Mouse (Mus musculus): ENCODE results near the gene Slc38a9. TPM values are rescaled to one million over a fixed set of nuclear protein-coding genes. Genes with fewer than 3 reads are reported as not detected.

Gene Slc38a9
- total RNA-seq, 2 experiments from 2014 or later, result 33.5 to 153 TPM

DNA sequence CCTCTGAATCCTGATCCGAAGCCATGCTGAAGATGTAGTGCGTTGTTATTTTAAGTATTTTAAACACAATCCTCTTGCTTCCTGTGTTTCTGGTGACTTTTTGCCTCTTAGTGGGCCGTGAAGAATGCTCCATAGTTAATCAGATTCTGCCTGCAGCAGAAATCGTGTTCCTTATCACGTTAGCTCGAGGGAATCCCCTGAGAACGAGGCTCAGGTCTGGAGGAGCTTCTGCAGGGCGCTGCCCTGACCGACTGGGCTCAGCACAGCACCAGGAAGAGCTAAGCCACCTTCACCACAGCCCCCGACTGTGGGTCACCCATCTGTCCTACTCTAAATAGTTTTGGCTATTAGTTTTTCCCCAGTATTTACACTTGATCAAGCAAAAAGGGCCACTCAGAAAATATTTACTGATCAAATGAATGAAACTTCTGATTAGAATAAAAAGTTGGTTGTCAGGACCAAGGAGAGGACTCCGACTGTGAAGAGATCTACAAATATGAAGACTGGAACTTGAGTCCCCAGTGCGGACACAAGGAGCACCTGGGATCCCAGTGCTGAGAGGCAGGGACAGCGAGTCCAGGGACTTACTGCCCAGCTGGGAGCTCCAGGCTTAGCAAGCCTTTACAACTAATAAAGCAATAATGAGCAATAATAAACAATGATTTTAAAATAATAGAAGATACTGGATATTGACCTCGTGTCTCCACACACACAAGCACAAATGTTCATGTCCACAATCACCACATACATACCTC, 81.7 kb downstream of the Slc38a9 start:
- no peak for ATAC-seq (replicated peaks; ENCODE audit: low FRiP score, low TSS enrichment, poor library complexity, severe bottlenecking)

DNA sequence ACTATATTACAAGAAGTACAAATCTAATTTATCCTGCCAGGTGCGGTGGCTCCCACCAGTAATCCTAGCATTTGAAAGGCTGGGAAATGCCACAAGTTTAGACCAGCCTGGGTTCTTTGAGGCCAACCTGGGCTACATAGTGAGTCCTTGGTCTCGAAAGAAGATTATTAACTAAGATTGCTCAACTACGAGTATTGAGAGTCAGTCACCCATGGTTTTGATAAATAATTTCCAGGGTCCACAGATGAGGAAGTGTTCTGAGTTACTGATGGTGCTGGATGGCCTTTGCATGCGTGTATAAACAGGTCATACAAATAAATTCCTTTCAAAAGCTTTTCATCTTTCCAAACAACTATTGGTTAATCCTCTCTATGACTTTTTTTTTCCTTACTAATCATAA, 83.1 kb downstream of the Slc38a9 start:
- ATAC-seq (replicated peaks; ENCODE audit: low FRiP score, low TSS enrichment, poor library complexity, severe bottlenecking), result no peak

DNA sequence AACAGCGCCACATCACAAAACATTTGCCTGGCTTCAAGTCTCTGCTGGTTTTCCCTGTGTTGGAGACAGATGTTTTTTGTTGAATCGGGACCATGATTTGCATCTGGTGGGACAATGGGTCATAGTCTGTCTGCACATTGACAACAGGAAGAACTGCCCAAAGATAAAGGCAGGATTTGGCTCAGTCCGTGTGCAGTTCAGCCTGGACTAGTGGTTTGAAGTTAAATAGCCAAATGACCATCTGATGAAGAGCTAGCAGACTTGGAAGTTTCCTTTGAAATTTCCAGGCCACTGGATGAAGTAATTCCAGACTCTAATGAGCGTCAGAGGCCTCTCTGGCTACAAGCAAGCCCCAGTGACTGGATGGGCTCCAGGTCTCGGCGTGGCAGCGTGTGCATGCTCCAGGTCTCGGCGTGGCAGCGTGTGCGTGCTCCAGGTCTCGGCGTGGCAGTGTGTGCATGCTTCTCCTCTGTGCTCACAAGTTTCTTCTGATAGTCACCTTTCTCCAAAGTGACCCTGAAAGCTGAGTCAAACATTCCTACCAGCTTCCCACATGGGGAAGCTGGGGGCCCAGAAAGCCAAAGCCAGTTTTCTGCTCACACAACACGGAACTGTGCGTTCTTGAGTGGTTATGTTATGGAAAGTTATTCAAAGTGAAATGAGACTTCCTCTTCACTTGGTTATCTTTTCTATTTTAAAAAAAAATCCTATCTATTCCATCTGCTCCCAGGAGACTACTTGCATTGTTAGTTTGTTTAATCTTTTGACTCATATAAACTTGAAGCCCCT, 83.7 kb downstream of the Slc38a9 start:
- no peak for ATAC-seq (replicated peaks; ENCODE audit: low FRiP score, low TSS enrichment, poor library complexity, severe bottlenecking)

DNA sequence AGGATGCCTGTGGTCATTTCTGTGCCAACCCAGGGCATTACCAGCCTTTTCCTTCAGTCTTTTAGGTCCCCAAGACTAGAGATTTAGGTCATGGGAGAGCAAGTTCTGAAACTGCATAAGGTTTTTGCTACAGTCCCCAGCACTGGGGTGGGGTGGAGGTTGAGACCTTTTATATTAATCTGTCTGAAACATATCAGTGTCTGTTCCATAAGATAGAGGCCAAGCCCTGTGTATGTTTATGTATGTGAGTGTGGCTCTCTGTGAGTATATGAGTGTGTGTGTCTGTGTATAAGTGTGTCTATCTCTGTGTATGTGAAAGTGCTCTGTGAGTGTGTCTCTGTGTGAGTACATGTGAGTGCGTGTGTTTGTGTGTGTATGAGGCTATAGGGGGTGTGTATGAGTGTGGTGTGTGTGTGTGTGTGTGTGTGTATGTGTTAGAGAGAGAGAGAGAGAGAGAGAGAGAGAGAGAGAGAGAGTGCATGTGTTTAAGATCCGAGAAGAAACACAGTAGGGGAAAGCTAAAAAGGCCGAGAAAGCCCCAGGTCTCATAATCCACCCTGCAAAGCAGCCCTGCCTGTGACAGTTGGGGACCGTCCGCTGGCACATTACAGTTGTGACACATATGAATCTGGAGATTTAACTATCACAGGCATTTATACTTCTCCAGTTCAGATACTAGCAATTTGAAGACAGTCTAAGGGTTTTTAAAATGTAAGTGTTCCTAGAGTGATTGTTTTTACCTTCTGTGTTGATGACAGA, 85.6 kb downstream of the Slc38a9 start:
- ATAC-seq (replicated peaks; ENCODE audit: low FRiP score, low TSS enrichment, poor library complexity, severe bottlenecking), result peak; percentile 81

DNA sequence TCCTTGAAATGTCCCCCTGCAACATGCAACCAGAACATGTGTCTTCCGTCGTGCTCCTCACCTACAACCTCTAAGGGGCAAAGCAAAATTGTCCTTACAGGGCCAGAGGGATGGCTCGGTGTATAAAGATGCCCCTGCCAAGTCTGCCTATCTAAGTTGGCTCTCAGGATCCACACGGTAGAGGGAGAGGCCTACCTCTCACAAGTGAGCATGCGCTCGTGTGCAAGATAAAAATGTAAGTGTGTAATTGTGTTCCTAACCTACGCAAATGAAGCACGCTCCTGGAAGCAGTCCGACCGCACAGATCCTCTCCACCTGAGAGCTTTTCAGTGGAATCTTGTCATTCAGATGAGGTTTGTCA, 86.1 kb downstream of the Slc38a9 start:
- no peak for ATAC-seq (replicated peaks; ENCODE audit: low FRiP score, low TSS enrichment, poor library complexity, severe bottlenecking)

DNA sequence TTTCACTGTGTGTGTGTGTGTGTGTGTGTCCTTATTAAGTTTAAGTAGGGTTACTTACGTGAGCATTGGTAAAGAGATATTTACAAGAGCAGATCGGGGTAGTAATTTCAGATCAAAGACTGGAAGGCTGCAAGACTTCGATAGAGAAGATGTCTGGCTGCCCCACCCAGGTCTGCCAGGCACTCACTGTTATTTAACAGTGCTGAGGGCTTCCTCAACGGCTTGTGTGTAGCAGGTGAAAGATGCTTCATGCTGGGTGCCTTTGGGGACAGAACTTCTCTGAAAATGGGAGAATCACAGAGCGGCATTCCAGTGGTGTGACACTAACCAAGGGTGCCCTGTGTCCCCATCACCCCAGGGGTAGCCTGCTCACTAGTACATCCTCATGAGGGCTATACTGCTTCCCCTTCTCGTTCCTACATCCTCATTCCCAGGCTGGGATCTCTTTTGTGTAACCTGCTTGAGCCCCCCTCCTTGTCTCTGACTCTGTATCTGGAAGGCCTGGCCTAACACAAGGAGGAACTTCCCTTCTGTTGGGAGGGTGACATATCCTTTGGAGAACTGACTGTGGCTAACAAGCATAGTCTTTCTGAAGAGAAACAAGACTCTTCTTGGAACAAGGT, 87.4 kb downstream of the Slc38a9 start:
- peak; percentile 69 for ATAC-seq (replicated peaks; ENCODE audit: low FRiP score, low TSS enrichment, poor library complexity, severe bottlenecking)

DNA sequence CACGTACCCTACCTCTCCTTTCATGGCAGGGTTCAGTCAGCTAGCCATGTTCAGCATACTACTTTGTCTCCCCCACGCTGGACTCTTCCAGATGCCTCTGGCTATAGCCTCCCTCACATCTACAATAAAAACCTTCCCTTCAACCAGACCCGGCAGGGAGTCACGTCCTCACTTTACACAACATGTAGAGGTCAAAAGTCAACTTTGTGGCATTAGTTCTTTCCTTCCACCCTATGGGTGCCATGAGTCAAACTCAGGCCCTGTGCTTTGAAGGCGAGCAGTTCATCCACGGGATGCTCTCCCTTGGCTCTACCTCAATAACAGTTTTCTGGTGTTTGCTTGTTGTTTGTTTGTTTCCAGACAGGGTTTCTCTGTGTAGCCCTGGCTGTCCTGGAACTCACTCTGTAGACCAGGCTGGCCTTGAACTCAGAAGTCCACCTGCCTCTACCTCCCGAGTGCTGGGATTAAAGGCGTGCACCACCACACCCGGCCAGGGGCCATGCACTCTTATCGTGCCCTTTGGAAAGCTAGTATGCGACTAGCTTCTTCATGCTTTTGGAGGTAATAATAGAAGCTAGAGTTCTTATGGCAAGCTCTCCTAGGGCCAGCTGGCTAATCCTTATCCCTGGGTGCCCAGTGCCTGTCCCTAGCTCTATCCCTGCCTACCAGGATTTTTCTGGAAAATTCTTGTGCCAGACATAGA, 88.4 kb downstream of the Slc38a9 start:
- no peak for ATAC-seq (replicated peaks; ENCODE audit: low FRiP score, low TSS enrichment, poor library complexity, severe bottlenecking)

DNA sequence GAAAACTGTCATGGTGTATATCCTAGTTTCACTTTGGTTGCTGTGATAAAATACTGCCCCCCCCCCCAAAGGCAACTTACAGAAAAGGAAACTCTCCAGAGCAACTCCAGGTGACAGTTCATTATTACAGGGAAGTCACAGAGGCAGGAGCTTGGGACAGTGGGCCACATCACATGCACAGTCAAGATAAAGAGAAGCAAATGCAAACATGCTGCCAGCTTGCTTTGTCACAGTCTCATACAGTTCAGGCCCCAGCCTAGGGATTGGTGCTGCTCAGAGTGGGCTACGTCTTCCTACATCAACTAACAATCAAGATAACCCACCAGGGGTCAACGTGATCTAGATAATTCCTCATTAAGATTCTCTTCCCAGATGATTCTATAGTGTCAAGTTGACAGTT, 89.3 kb downstream of the Slc38a9 start:
- no peak for ATAC-seq (replicated peaks; ENCODE audit: low FRiP score, low TSS enrichment, poor library complexity, severe bottlenecking)

DNA sequence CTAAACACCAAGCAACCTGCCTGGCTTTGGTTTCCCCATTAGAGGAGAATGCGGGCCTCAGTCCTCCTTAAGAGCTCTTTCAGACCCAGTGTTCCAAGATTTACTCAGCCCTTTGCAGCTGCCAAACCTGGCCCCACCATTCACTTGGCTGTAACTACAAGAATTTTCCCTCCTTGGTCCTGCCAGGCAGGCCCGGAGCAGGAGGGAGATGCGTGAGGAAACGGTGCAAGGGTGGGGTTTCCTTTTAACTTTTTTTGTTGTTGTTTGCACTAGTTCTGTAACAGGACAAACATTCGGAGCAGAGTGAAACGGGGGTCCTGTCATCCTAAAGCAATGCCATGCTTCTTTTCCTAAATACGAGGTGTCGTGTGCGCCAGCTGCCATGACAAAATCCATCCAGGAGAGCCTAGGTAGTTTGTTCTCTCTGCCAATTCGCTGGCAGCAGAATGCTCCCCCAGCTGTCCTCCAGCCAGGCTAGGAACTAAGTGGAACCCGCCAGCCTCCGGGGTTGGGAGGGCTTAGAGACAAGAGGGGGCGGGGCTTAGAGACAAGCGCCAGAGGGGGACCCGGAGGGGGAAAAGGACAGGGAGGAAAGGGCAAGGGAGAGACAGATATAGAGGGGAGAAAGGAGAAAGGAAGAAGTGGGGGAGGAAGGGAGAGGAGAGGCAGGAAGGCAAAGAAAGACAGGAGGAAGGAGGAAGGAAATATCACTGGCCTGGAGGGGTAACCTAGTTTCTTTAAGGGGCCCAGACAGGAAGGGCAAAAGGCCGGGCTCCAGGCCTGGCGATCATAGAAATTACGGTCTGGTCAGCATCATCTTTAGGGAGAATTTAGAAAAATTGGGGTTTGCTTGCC, 91.1 kb downstream of the Slc38a9 start:
- ATAC-seq (replicated peaks; ENCODE audit: low FRiP score, low TSS enrichment, poor library complexity, severe bottlenecking), result peak; percentile 80

DNA sequence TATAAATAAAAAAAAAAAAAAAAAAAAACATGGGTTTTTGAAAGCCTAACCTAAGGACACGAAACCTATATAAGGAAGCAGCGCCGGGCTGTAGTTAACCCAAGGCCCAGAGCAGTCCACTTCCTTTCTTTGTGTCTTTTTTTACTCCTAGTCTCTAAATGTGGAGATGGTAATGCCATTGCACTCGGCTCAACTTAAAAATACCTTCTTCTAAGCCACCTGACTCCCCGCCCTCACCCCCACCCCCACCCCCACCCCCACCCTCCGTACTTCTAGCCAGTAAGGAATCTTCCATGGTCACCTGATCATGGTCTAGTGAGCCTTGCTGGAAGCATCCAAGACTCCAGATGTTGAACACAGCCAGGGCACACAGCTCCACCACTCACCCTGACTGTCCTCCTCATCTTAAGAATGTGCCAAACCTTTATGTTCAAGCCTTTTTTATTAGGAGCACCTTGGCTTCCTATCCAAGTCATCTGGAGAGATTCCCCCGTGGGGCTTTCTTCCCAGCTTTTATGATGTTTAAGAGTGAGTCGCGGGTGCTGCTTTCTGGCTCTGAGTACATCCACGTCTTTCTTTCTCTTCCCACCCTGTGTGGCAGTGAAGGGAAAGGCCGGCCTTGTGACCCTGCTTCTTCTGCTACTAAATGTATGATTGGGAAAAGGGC, 91.9 kb downstream of the Slc38a9 start:
- ATAC-seq (replicated peaks; ENCODE audit: low FRiP score, low TSS enrichment, poor library complexity, severe bottlenecking), result no peak

DNA sequence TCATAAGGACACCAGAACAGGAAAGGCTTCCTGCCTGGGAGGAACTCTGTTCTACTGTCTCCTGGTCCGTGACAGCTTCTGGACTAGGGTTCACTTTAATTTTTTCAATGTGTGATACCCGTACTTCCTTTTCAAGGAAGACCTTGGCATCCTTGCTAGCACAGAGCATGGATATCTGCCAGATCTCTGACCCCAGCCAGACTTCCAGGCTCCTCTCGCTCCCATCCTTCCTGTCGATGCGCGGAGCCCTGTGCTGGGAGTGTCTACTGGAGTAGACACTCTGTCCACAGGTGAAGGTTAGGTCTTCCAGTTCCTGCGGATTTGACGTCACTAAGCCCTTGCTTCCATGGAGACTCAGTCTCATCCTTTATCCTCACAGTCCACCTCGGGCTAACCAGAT, 93.0 kb downstream of the Slc38a9 start:
- ATAC-seq (replicated peaks; ENCODE audit: low FRiP score, low TSS enrichment, poor library complexity, severe bottlenecking), result no peak

DNA sequence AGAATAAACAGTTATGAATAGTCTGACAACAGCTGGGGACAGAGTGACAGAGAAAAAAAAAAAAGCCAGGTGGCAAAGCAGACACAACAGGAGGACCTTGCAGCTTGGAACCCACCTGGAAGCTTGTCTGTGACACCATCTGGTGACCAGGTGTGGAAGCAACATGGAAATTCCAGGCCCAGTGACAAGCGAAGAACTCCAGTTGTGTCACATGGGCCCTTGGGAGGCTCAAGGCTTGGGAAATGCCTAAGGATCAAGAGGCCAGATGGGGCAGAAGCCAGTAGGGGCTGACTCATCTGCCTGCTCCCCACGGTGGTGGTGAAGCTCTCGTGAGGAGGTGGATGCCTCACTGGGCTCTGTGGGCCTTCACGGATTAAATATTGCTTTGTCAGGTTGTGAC, 94.3 kb downstream of the Slc38a9 start:
- no peak for ATAC-seq (replicated peaks; ENCODE audit: low FRiP score, low TSS enrichment, poor library complexity, severe bottlenecking)

DNA sequence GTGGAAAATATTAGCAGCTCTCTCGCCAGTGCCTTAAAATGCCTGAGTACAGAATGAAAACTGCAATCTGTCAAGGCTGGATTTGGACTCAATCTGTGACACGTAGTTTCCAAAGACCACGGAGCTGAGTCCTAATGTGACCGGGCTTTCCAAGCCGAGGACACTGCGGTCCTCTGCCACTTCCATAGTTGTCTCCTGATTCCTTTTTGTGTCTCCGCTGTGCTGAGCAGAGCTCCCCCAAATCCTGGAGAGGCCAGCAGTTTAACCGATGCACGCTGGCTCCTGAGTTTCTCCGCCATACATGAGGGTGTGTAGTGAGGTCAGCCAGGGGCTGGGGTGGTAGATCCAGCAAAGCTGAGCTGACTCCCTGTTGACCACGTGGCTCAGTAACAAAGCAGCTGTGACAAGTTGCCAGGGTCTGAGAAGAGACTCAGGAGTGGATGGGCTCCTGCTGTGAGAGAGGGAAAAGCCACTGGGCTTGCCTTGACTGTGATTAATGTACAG, 95.0 kb downstream of the Slc38a9 start:
- ATAC-seq (replicated peaks; ENCODE audit: low FRiP score, low TSS enrichment, poor library complexity, severe bottlenecking), result no peak

DNA sequence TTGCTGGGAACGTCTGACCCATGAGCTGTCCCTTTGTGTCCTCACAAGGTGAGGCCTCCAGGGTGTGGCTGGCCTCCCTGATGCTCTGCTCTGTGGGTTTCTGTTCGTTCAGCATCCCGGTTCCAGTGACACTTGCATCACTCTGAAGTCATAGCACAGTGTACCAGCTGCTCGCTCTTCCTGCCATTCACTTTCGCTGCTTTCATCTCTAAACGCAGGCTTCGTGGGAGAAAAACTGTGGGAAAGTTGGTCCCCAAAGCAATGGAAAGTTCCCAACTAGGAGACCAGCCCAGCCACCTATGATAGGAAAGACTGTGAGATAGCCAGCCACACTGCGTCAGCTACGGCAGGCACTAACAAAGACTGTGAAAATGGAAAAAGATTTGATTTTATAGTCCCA, 96.8 kb downstream of the Slc38a9 start:
- ATAC-seq (replicated peaks; ENCODE audit: low FRiP score, low TSS enrichment, poor library complexity, severe bottlenecking), result no peak

DNA sequence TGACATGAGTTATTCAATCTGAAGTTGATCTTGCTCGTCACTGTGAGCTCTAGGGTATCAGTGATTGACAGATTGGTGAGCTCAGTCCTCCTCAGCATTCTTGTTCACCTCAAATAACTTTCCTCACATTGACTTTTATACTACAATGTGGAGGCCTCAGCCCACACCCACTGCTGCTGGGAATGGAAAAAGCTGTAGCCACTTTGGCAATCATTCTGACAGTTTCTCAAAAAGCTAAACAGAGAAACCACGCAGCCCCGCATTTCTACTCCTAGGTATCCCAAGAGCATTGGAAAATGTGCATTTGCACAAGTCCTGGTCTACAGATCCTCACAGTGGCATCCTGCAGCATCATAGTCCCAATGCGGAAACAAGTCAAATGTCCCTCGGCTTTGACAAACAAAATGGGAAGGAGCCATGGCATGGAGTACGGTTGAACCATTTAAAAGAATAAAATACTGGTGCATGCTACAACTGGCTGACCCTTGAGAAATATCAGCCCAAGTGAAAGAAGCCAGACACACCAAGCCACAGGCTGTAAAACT, 98.1 kb downstream of the Slc38a9 start:
- no peak for ATAC-seq (replicated peaks; ENCODE audit: low FRiP score, low TSS enrichment, poor library complexity, severe bottlenecking)

DNA sequence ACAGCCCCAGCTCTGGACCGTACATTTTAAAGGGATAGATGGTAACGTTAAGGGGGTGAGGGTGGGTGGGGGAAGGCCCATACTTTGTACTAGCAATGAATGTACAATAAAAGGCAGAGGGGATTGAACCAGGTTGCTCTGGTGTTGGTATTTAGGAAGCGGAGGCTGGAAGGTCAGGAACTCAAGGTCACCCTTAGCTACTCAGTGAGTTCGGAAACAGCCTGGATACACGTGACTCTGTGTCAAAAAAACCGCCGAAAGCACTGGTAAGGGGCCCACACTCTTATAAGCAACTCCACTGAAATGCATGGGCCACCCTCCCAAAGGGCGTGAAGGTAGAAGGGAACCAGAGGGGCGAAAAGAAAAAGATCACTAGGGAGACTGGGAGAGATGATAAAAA, 98.8 kb downstream of the Slc38a9 start:
- ATAC-seq (replicated peaks; ENCODE audit: low FRiP score, low TSS enrichment, poor library complexity, severe bottlenecking), result no peak

DNA sequence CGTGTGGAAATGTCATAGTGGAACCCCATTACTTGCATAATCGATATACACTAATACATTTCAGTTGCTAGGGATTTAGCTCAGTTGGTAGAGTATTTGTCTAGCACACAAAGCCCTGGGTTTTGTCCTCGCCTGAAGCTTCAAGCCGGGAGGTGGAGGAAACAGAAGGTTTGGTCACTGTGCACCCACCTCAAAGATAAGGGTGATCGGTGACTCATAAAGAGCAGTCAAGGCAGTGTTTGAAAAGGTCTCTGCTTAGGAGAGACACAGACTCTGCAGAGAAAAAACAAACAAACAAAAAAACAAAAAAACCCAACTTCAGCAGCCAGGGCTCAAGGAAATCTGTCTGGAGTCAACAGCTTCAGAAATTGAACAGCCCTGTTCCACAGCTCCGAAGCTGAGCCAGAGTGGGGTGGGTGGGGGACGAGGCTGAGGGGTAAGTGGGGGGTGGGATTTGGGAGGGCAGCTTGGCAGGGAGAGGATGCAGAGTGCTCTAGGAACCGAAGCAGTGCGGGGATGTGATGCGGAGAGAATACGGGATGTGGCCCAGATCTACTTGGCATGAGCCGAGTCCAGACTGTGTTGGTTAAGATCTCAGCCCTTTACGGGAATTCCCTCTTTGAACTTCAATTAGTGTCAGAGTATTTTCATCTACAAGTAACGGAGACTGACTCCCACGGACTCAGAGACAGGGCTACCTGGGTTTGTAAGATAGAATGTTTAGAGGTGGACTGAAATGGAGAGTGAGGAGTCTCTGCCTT, 99.4 kb downstream of the Slc38a9 start:
- ATAC-seq (replicated peaks; ENCODE audit: low FRiP score, low TSS enrichment, poor library complexity, severe bottlenecking), result no peak

All from megakaryocyte-erythroid progenitor cell, adult 5-6 weeks (primary cell).